Mouse (Mus musculus): ENCODE data around the gene Abl1.

- TF ChIP-seq CTCF (IDR thresholded peaks at IDR 0.05; ENCODE audit: insufficient read depth, low read length) (no peak), POLR2A (IDR thresholded peaks at IDR 0.05; ENCODE audit: borderline replicate concordance, extremely low read depth, low read depth, low read length) (no peak)
These were observed 42.5 kb downstream of the Abl1 start for GRCm38 (mm10) chr2:31730640-31731039.
